Mouse (Mus musculus) fibroblast of lung, adult 2 months (primary cell): ENCODE results near the gene Haus5.

Experiments used
- DNase-seq: peaks from one replicate; pipeline ENCODE4 v3.0.0-alpha.2; 2011; ENCODE audit warnings: low read depth

Gene Haus5

DNA sequence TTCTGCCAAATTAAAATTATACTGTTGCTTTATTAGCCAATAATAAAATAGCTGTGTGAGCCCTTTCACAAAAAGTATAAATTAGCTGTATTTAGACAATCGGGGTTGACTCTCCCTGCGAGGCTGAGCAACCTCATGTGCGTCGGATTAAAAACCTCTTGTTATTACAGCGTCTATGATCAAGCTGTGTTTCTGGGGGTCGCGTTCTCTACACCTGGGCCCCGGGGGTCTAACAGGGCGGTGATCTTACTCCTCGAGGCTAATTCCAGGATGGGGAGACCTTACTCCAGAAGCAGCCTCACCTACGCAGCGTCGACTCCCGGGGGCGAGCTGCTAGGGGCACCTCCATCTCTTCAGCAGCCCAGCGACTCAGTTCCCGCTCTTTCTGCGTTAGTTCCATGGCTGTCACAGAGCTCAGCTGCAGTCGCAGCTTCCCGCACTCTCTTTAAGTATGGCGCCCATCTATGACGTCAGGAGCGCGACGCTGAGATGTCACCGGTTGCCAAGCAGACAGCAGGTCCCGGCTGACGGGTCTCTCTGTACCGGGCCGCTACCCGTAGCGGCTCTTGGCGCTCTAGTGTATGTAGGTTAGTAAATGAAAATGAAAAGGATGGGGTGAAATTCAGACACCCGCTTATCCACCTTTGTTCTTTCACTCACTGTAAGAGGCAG is at the start of gene Haus5:
TSS of gene Haus5 (minus strand) at position 466 of the 672 bp plus-strand sequence.
- DNase-seq, result peak; percentile 80

DNA sequence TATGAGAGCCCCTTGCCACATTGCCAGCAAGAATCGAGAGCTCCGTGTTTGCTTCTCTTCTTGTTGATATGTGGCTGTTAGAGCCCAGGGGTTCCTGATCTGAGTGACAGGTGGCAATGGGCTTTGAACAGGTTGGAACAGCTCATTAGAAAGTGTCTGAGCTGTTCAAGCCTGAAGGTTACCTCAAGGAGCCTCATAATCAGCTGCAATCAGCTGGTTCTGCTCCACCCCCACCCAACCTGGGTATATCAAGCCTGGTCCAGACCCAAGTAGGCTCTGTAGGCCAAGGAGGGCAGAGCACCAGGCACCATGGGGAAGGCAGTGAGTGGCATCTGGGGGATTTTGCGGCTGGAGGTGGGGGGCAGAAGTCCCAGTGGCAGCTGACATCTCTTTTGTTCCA is 47.1 kb upstream of the Haus5 start, which contains the start of gene Atp4a:
TSS of gene Atp4a (plus strand) at position 268 of the 400 bp plus-strand sequence.
- no peak for DNase-seq

GRCm38 (mm10) chr7:30707441-30707840 is 42.6 kb upstream of the Haus5 start:
- no peak for DNase-seq

GRCm38 (mm10) chr7:30706214-30706882 is 41.6 kb upstream of the Haus5 start:
- DNase-seq, result no peak

GRCm38 (mm10) chr7:30698589-30698988 is 33.8 kb upstream of the Haus5 start, which contains the start of gene 2200002J24Rik:
Gene 2200002J24Rik (plus strand): TSS chr7:30698926.
- no peak for DNase-seq

DNA sequence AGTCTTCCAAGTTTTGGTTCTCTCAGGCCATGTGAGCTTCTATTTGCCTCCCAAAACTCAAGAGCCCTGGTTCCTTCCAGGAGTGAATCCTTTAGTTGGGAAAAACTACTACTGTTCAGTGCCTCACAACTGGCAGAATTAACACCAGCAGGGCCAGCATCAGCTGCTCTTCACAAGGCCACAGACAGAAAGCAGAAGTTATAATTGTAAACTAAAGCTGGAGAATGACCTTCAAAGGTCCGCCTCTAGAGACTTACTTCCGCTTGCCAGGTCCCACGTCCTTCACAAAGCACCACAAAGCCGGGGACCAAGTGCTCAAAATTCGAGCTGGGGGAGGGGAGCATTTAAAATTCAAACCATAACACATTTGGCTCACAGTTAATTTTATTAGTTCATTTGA is 33.3 kb upstream of the Haus5 start:
- no peak for DNase-seq

- no peak for DNase-seq
Observed at GRCm38 (mm10) chr7:30688325-30688724, 23.5 kb upstream of the Haus5 start.

GRCm38 (mm10) chr7:30683425-30683824 is 18.6 kb upstream of the Haus5 start:
- no peak for DNase-seq

DNA sequence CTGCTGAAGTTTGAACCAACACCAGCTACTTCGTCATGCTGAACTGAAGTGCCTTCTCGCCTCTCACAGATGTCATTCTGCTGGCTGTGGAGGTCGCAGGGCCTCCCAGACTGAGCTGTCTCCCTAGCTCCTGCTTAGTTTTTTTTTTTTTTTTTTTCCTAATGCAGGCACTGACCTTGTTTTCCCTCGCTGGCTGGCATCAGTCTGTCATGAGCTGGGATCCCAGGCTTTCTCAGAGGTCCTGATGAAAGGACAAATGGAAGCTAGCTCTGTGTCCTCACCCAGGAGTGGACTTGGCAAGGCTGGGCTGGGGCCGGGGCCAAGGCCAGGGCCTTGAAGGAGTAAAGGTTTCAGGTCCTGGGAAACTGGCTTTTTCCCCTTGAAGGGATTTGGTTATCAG is 17.1 kb upstream of the Haus5 start:
- no peak for DNase-seq

DNA sequence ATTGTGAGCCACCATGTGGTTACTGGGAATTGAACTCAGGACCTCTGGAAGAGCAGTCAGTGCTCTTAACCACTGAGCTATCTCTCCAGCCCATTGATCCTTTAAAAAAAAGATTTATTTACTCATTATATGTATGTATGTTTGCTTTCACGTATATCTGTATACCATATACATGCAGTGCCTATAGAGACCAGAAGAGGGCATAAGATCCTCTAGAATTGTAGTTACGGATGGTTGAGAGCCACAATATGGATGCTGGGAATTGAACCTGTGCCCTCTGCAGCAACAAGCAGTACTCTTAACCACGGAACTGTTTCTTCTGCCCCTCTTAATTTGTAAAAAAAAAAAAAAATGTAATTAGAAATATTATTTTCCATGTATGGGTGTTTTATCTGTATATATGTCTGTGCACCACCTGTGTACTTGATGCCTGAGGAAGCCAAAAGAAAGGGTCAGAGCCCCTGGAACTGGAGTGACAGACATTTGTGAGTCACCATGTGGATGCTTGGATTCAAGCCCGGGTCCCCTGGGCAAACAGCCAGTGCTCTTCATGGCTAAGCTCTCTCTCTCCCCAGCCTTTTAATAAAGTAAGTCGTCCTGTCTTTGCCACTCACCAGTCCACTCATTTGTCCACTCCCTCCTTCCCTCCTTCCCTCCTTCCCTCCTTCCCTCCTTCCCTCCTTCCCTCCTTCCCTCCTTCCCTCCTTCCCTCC is 13.6 kb upstream of the Haus5 start:
- DNase-seq, result peak; percentile 16

- DNase-seq, result no peak
Observed at GRCm38 (mm10) chr7:30671480-30671879, 6.7 kb upstream of the Haus5 start, which contains the start of gene Pmis2. Gene Pmis2 (minus strand): TSS chr7:30671605.

DNA sequence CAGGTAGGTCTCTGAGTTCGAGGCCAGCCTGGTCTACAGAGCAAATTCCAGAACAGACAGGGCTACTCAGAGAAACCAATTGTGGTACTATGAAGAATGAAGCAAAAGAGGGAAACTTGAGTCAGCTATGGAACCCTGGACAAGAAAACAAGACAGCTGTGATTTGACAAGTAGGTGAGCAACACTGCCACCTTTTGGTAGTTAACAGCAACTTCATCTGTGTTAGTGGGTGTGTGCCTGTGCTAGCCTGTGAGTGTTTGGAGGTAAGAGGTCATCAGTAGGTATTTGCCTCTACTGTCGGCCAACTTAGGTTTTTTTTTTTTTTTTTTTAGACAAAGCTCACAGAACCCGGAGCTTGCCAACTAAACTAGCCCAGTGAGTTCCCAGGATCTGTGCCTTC is 4.4 kb upstream of the Haus5 start:
- no peak for DNase-seq

DNA sequence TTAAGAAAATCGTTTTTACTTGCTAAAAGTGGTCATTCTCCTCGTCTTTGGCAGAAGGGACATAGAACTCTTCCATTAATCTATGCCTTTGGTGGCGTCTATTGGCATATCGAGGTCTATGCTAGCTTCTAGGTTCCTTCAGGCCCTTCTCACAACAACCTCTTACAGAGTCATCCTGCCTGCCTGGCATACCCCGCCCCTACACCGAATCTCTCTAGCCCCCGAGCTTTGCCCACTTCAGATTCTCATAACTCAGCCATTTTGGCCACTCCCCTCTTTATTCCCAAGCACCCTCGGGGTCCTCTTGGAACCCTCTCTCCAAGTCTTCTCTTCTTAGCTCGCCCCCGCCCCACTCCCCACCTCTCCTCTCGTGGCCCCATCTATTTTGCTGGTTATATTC is 527 bp upstream of the Haus5 start:
- no peak for DNase-seq

DNA sequence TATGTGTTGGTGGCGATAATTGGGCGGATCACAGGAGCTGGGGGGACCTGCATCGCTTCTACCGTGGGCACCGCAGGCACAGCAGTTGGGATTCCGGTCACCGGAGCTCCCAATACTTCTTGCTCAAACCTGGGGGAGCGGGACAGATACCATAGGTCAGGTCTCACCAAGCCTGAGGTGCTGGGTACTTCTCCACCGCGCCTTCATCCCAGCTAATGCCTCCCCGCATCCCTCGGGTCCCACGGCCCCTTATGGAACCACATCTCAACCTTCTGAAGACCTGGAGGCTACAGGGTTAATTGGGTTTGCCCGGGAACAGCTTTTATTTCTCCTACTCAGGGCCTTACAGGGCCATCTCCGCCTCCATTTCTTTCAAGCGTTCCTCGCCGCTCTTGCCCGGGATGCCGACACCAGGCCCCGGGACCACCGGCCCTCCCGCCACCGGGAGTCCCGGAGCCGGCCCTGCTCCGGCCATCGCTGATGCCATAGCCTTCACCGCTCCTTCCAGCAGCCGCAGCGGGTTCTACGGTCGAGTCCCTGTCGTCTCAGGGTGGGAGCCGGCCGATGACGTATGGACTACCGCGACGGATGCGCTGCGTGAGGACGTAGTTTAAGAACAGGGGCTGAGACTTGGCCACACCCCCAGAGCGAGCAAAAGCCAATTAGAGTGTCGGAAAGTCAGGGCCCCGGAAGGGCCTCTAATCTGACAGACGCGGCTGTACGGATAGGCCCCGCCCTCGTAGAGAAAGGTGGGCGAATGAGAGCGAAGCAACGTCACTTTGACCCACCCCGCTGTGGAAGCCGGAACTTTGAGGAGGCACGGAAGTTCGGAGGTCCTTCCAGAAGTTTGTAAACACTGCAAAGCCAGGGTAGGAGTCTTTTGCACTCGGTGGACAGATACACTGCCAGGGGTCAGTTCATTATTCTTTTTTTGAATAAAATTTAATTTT is 14.9 kb downstream of the Haus5 start, which contains the start of gene Rbm42:
TSS of gene Rbm42 (minus strand) at position 727 of the 950 bp plus-strand sequence.
- DNase-seq, result peak; percentile 97

DNA sequence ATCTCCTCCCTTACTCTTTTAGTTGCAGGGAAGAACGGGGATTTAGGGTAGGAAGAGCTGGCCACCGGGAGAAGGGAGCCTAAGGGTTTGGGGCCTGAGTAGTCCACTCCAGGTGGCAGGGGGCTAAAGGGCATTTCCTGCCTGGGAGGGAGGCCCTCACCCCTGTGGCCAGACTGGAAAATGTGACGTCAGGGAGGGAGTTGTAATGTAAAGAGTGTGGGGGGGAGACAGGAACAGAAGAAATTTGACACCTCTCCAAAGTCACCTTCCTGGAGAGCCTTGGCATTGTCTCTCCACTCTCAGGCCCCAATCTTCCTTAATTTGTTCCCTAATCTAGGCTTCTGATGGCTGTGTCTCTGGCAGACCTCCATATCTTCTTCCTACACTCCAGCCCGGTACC is 25.7 kb downstream of the Haus5 start:
- DNase-seq, result no peak

GRCm38 (mm10) chr7:30636395-30636794 is 28.4 kb downstream of the Haus5 start:
- no peak for DNase-seq

- DNase-seq, result no peak
Observed at GRCm38 (mm10) chr7:30635752-30636151, 29.0 kb downstream of the Haus5 start, which contains the start of gene Etv2. Gene Etv2 (minus strand): TSS chr7:30635852.

- no peak for DNase-seq
Observed at GRCm38 (mm10) chr7:30634621-30635020, 30.2 kb downstream of the Haus5 start.

DNA sequence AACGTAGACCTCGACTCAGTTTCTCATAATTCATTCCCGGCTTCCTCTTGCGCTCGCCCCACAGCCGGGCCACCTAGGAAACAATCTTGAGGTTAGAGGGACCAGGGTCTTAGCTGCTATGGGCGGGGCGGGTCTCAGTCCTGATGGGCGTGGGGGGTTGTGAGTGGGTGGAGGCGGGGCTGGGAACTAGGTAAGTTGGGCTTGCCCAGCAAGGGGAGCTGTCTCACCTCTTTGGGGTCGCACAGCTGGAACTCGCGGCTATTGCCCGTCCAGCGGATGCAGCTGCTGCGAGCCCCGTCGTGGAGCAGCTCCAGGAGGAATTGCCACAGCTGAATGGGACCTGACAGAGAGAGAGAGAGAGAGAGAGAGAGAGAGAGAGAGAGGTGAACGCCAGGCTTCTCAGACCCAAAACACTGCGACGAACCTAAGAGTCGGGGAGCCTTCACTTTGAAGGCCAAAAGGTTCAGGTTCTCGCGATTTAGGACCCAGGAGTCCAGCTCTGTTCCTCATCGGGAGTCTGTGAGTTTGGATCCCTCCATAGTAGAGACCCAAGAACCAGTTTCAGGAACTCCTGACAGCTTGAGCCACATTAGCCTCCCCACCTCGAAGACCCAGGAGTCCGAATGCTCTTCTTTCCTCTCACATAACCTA is 30.9 kb downstream of the Haus5 start:
- no peak for DNase-seq

DNA sequence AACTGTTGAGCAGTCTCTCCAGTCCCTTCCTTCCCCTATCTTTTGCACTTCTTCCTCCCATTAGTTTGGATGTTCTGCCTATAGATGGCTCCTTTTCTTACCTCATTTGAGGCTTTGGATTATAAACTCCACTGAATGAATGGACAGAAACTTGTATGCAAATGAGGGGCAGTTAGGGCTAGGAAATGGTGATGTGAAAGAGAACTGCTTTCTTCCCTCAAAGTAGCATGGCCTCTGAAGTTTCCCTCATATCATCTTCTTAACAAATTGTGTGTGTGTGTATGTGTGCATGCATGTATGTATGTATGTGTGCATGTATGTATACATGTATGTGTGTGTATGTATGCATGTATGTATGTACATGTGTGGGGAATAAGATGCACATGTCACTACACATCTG is 35.8 kb downstream of the Haus5 start:
- no peak for DNase-seq

- no peak for DNase-seq
Observed at GRCm38 (mm10) chr7:30626647-30627046, 38.1 kb downstream of the Haus5 start.
